Mouse (Mus musculus): ENCODE measurements around the gene A830031A19Rik. TPM values are rescaled to one million over a fixed set of nuclear protein-coding genes. Genes with fewer than 3 reads are reported as not detected.

The A830031A19Rik gene
- polyA plus RNA-seq, 1 experiment, result not detected

DNA sequence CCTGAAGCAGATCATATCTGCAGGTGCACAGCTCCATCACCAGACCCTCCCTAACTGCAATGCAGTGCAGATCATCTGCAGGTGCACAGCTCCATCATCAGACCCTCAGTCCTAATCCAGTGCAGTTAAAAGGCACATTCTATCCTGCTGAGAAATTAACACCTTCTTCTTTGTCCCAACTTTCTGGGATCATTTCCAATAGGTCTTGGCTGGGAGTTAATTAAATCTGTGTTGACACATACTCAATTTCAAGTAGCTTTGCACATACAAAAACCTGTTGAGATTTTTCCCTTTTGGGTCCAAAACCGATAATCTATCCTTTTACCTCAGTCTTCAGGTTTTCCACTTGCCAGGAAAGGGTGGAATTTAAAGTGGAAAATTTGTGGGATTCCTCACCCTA, 62.6 kb downstream of the A830031A19Rik start:
- Histone ChIP-seq H3K4me1 (ENCODE audit: control insufficient read depth, insufficient read depth, low read length) (peaks cover 2% of the 10 kb centered on the region; the same call in 1 of the 2 replicates), H3K4me3 (ENCODE audit: insufficient read depth, low read depth, low read length) (no peak overlapping the region), H3K27ac (ENCODE audit: insufficient read depth, low read depth, low read length) (no peak overlapping the region)
- 71% methylated on average over 1 of the region's 1 CpGs for WGBS
- TF ChIP-seq POLR2A (IDR thresholded peaks at IDR 0.05; ENCODE audit: insufficient read depth, low read depth, low read length), result no peak

DNA sequence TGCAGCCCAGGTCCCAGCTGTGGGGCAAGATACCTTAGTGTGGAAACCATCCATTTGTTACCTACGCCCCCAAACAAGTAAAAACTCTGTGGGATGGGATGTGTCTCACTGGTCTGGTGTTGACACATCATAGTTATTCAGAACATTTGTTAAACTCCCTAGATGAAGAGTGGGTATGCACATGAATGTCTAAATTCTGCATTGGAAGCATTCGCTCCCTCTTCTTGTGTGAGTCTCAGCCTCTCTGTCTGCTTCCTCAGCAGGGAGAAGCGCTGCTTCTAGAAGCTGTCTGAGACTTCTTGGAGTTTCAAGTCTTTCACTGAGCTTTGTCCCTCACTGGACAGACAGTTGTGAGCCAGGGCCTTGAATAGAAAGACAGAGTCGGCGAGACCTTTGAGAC, 65.9 kb downstream of the A830031A19Rik start:
- TF ChIP-seq CTCF (IDR thresholded peaks at IDR 0.05; ENCODE audit: insufficient read depth, low read depth, low read length) (no peak), POLR2A (IDR thresholded peaks at IDR 0.05; ENCODE audit: insufficient read depth, low read depth, low read length) (no peak)
- H3K27ac ChIP-seq (ENCODE audit: insufficient read depth, low read depth, low read length), result no peak overlapping the region
- no peak overlapping the region for H3K4me3 ChIP-seq (ENCODE audit: insufficient read depth, low read depth, low read length)
- 84% methylated on average over 5 of the region's 5 CpGs for WGBS
- H3K4me1 ChIP-seq (ENCODE audit: control insufficient read depth, insufficient read depth, low read length), result peaks cover 5% of the 10 kb centered on the region; the same call in 1 of the 2 replicates

DNA sequence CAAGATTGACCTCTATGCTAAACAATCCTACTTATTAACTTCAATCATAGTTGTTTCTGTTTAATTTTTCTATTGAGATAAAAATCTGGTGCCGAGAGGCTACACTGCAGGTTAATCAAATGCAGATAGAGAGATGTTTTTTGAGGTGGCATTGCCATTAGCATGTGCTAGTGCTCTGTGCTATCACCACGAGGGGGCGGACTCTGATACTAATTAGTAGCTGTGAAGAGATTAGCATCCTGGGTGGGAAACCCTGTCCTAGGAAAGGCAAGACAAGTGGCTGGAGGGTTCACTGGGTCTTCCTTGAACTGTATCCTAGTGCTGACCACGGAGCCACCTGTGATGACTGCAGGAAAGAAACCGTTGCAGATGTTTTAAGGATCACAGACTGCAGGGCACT, 66.6 kb downstream of the A830031A19Rik start:
- TF ChIP-seq CTCF (IDR thresholded peaks at IDR 0.05; ENCODE audit: insufficient read depth, low read depth, low read length), result no peak
- no peak for TF ChIP-seq POLR2A (IDR thresholded peaks at IDR 0.05; ENCODE audit: insufficient read depth, low read depth, low read length)
- WGBS, result 35% methylated on average over 5 of the region's 5 CpGs
- Histone ChIP-seq H3K4me1 (ENCODE audit: control insufficient read depth, insufficient read depth, low read length) (peaks cover 5% of the 10 kb centered on the region; the same call in 1 of the 2 replicates), H3K4me3 (ENCODE audit: insufficient read depth, low read depth, low read length) (no peak overlapping the region), H3K27ac (ENCODE audit: insufficient read depth, low read depth, low read length) (no peak overlapping the region)

DNA sequence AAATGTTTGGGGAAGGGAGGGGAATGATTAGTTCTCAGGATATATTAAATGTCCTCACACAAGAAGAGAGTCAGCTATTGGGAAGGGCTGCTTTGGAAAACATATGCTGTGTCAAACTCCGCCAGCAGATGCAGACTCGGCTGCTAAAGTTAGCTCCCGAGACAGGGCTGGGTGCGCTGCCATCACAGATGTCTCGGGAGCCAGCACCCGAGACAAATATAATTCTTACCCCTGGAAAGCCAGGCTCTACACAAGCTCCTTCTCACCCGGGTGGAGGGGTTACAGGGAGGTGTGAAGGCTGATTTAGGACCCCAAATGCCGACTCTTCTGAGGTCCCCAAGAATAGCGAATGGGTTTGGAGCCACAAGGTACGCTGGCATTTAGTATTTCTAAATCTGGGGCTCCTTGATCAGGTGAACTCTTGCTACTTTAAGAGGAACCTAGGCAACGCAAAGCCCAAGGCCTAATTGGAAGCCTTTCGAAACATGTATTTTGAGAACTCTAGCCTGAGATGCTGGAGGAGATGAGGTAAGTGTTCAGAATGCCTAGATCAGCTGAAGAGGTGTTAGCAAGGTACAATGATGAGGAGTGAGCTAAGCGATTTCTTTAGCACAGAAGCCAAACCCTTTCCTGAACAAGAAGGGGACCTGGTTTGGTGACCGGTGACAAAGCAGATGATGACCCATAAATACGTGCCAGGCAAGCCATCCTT, 69.3 kb downstream of the A830031A19Rik start:
- peak overlapping the region; percentile 88 for H3K27ac ChIP-seq (ENCODE audit: insufficient read depth, low read depth, low read length)
- no peak overlapping the region for H3K4me3 ChIP-seq (ENCODE audit: insufficient read depth, low read depth, low read length)
- peaks cover 5% of the 10 kb centered on the region; the same call in 1 of the 2 replicates for H3K4me1 ChIP-seq (ENCODE audit: control insufficient read depth, insufficient read depth, low read length)
- TF ChIP-seq POLR2A (IDR thresholded peaks at IDR 0.05; ENCODE audit: insufficient read depth, low read depth, low read length) (no peak), CTCF (IDR thresholded peaks at IDR 0.05; ENCODE audit: insufficient read depth, low read depth, low read length) (no peak)
- 55% methylated on average over 15 of the region's 15 CpGs for WGBS

DNA sequence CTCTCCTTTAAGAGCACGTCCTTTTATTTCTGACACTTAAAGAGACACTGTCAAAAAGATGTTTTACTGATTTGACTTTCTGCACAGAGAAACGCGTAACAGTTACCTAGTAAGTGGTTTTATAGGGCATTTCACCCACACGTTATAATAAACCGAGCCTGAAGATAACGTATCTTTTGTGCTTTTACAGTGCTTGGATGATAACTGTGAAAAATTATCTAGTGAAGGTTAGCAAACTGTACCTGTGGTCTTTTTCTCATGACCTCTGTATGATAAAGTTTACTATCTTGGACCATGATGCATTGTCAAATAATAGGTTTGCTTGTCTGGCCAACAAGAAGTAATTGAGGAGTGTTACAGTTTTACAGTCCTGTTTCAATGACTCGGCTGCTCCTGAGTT, 74.2 kb downstream of the A830031A19Rik start:
- TF ChIP-seq CTCF (IDR thresholded peaks at IDR 0.05; ENCODE audit: insufficient read depth, low read depth, low read length), result no peak
- TF ChIP-seq POLR2A (IDR thresholded peaks at IDR 0.05; ENCODE audit: insufficient read depth, low read depth, low read length), result no peak
- Histone ChIP-seq H3K27ac (ENCODE audit: insufficient read depth, low read depth, low read length) (no peak overlapping the region), H3K4me3 (ENCODE audit: insufficient read depth, low read depth, low read length) (no peak overlapping the region), H3K4me1 (ENCODE audit: control insufficient read depth, insufficient read depth, low read length) (peaks cover 7% of the 10 kb centered on the region; the same call in 1 of the 2 replicates)
- 86% methylated on average over 7 of the region's 7 CpGs for WGBS

Other genes starting within 250 kb of the A830031A19Rik start
- not detected in 2 replicates for gene Papolg, start 179.8 kb downstream of the A830031A19Rik start, polyA plus RNA-seq (2012; ENCODE audit: insufficient read depth, insufficient read length, low replicate concordance, missing spikeins)
- gene Bcl11a, start 3.0 kb upstream of the A830031A19Rik start, polyA plus RNA-seq (2012; ENCODE audit: insufficient read depth, insufficient read length, low replicate concordance, missing spikeins), result 89.4 TPM in 1 of 2 replicates, not detected in the other